Mouse (Mus musculus): ENCODE data around the gene A030014E15Rik. TPM values are rescaled to one million over a fixed set of nuclear protein-coding genes. Genes with fewer than 3 reads are reported as not detected.
"Not testable (repeated sequence)": the region's sequence is repeated elsewhere in the genome, so short reads cannot be mapped to it uniquely, and the experiment has no call there.

Gene A030014E15Rik
- polyA plus RNA-seq, 1 experiment from 2014 or later: not detected

- not testable (repeated sequence) for H3K27me3 ChIP-seq (ENCODE audit: control insufficient read depth, insufficient read depth, low read depth, low read length); H3K9me3 ChIP-seq (ENCODE audit: control insufficient read depth, low read length); H3K4me2 ChIP-seq (ENCODE audit: low read depth, low read length); H3K4me3 ChIP-seq (ENCODE audit: low read length); H3K9ac ChIP-seq (ENCODE audit: low read length); H3K27ac ChIP-seq (ENCODE audit: low read length); ATAC-seq (ENCODE audit: low read depth); H3K4me1 ChIP-seq (replicated peaks; ENCODE audit: control insufficient read depth, insufficient read depth, low read length); H3K36me3 ChIP-seq (ENCODE audit: control insufficient read depth, insufficient read depth, low read length)
- WGBS: no CpG with 5 or more reads among the region's 6 CpGs
Measured at GRCm38 (mm10) chr1:82931326-82931725, 6.6 kb downstream of the A030014E15Rik start, which contains the start of gene Gm6217. Gm6217 (minus strand) TSS chr1:82931399.

DNA sequence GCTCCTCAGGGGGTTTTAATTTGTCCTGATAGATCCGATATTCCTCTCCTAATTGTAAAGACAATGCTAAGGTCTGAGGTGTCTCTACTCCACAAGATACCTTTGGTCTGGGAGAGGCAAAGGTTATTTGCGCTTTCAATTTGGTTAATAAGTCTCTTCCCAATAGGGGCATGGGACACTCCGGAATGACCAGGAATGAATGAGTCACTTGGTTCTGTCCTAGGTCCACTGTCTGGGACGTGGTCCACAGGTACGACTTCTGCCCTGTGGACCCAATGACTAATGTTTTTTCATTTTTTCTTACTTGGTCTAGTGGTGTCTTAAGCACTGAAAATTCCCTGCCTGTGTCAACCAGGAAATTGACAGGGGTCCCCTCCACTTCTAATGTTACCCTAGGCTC, 13.9 kb downstream of the A030014E15Rik start:
- Histone ChIP-seq H3K27ac (ENCODE audit: low read length) (no peak overlapping the region), H3K4me3 (ENCODE audit: low read length) (no peak overlapping the region), H3K9ac (ENCODE audit: low read length) (no peak overlapping the region), H3K4me1 (replicated peaks; ENCODE audit: control insufficient read depth, insufficient read depth, low read length) (no peaks in the 10 kb centered on the region), H3K9me3 (ENCODE audit: control insufficient read depth, low read length) (no peaks in the 10 kb centered on the region; the same call in 1 of the 2 replicates), H3K27me3 (ENCODE audit: control insufficient read depth, insufficient read depth, low read depth, low read length) (no peaks in the 10 kb centered on the region), H3K4me2 (ENCODE audit: low read depth, low read length) (no peak overlapping the region), H3K36me3 (ENCODE audit: control insufficient read depth, insufficient read depth, low read length) (no peaks in the 10 kb centered on the region)
- 95% methylated on average over 5 of the region's 5 CpGs for WGBS
- ATAC-seq (ENCODE audit: low read depth): no peak

DNA sequence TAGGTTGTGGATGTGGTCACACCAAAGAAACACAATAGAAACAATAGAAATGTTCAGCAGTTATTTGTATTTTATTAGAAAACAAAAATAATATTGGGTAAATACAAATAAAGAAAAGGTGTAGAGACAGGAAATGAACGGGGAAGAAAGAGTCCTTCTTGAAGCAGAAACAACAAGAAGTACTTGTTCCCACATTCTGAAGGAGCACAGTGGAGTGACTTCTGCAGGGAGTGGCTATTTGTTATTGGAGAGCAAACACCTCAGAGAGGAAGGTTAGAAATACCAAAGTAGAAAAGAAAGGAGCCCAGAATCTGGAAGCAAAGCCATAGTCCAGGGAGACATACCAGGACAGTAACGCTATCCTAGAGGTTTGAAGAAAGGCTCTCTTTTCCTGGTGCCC, 17.8 kb downstream of the A030014E15Rik start:
- peak; percentile 49; the same call in 1 of the 2 replicates for ATAC-seq (ENCODE audit: low read depth)
- H3K4me1 ChIP-seq (replicated peaks; ENCODE audit: control insufficient read depth, insufficient read depth, low read length); H3K4me2 ChIP-seq (ENCODE audit: low read depth, low read length); H3K27me3 ChIP-seq (ENCODE audit: control insufficient read depth, insufficient read depth, low read depth, low read length); H3K9me3 ChIP-seq (ENCODE audit: control insufficient read depth, low read length); H3K9ac ChIP-seq (ENCODE audit: low read length); H3K36me3 ChIP-seq (ENCODE audit: control insufficient read depth, insufficient read depth, low read length); H3K4me3 ChIP-seq (ENCODE audit: low read length): not testable (repeated sequence)
- WGBS: 59% methylated on average over 1 of the region's 2 CpGs
- peak overlapping the region; percentile 7; the same call in 1 of the 2 replicates for H3K27ac ChIP-seq (ENCODE audit: low read length)

GRCm38 (mm10) chr1:82943295-82943694, 18.6 kb downstream of the A030014E15Rik start, which contains the start of gene A030003K21Rik:
A030003K21Rik (minus strand) TSS chr1:82943388.
- not testable (repeated sequence) for H3K4me3 ChIP-seq (ENCODE audit: low read length); H3K27me3 ChIP-seq (ENCODE audit: control insufficient read depth, insufficient read depth, low read depth, low read length); ATAC-seq (ENCODE audit: low read depth); H3K4me1 ChIP-seq (replicated peaks; ENCODE audit: control insufficient read depth, insufficient read depth, low read length); H3K9ac ChIP-seq (ENCODE audit: low read length); H3K9me3 ChIP-seq (ENCODE audit: control insufficient read depth, low read length); H3K4me2 ChIP-seq (ENCODE audit: low read depth, low read length); H3K36me3 ChIP-seq (ENCODE audit: control insufficient read depth, insufficient read depth, low read length)
- WGBS: no CpG with 5 or more reads among the region's 6 CpGs
- H3K27ac ChIP-seq (ENCODE audit: low read length): peak within 1 kb of the TSS; percentile 7; the same call in 1 of the 2 replicates

GRCm38 (mm10) chr1:82946029-82946428, 21.3 kb downstream of the A030014E15Rik start:
- H3K4me2 ChIP-seq (ENCODE audit: low read depth, low read length); H3K4me1 ChIP-seq (replicated peaks; ENCODE audit: control insufficient read depth, insufficient read depth, low read length); H3K36me3 ChIP-seq (ENCODE audit: control insufficient read depth, insufficient read depth, low read length); H3K27me3 ChIP-seq (ENCODE audit: control insufficient read depth, insufficient read depth, low read depth, low read length); ATAC-seq (ENCODE audit: low read depth); H3K9me3 ChIP-seq (ENCODE audit: control insufficient read depth, low read length); H3K27ac ChIP-seq (ENCODE audit: low read length); H3K4me3 ChIP-seq (ENCODE audit: low read length); H3K9ac ChIP-seq (ENCODE audit: low read length): not testable (repeated sequence)
- WGBS: 93% methylated on average over 2 of the region's 2 CpGs

GRCm38 (mm10) chr1:82948601-82949000, 23.9 kb downstream of the A030014E15Rik start:
- H3K9me3 ChIP-seq (ENCODE audit: control insufficient read depth, low read length): no peaks in the 10 kb centered on the region
- no peaks in the 10 kb centered on the region for H3K36me3 ChIP-seq (ENCODE audit: control insufficient read depth, insufficient read depth, low read length)
- no peak overlapping the region for H3K4me2 ChIP-seq (ENCODE audit: low read depth, low read length)
- no peak overlapping the region for H3K4me3 ChIP-seq (ENCODE audit: low read length)
- ATAC-seq (ENCODE audit: low read depth): no peak
- WGBS: 83% methylated on average over 2 of the region's 2 CpGs
- H3K9ac ChIP-seq (ENCODE audit: low read length): no peak overlapping the region
- H3K27me3 ChIP-seq (ENCODE audit: control insufficient read depth, insufficient read depth, low read depth, low read length): no peaks in the 10 kb centered on the region
- H3K27ac ChIP-seq (ENCODE audit: low read length): no peak overlapping the region
- H3K4me1 ChIP-seq (replicated peaks; ENCODE audit: control insufficient read depth, insufficient read depth, low read length): no peaks in the 10 kb centered on the region

GRCm38 (mm10) chr1:82955913-82956312, 31.2 kb downstream of the A030014E15Rik start, which contains the start of gene Gm7544:
Gm7544 (minus strand) TSS chr1:82956013.
- not testable (repeated sequence) for H3K27ac ChIP-seq (ENCODE audit: low read length); H3K4me3 ChIP-seq (ENCODE audit: low read length); H3K4me1 ChIP-seq (replicated peaks; ENCODE audit: control insufficient read depth, insufficient read depth, low read length); H3K4me2 ChIP-seq (ENCODE audit: low read depth, low read length); H3K9ac ChIP-seq (ENCODE audit: low read length); H3K9me3 ChIP-seq (ENCODE audit: control insufficient read depth, low read length); H3K36me3 ChIP-seq (ENCODE audit: control insufficient read depth, insufficient read depth, low read length); ATAC-seq (ENCODE audit: low read depth); H3K27me3 ChIP-seq (ENCODE audit: control insufficient read depth, insufficient read depth, low read depth, low read length)

DNA sequence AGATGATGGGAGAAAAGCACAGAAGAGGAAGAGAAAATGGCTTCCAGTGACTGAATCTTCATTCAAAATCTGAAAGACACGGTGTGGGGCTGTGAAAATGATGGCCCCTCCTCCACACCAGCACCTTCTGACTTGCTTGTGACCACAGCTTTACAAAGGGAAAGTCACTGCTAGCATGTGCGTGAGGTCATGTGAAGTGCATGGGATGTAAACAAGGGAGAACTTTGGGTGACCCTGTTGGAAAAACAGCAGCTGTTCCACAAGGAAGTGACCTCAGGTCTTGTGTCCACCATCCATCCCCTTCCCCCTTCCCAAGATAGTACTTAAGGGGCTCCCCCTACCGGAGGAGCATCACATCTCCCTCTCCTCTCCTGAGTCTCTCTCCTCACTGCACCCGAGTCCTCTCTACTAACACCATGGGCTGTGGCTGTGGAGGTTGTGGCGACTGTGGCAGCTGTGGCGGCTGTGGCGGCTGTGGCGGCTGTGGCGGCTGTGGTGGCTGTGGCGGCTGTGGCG, 35.2 kb downstream of the A030014E15Rik start, which contains the start of gene Gm47955:
Gm47955 (plus strand) TSS at position 417 of the 516 bp plus-strand sequence.
- Histone ChIP-seq H3K27me3 (ENCODE audit: control insufficient read depth, insufficient read depth, low read depth, low read length) (no peaks in the 10 kb centered on the region), H3K36me3 (ENCODE audit: control insufficient read depth, insufficient read depth, low read length) (no peaks in the 10 kb centered on the region), H3K27ac (ENCODE audit: low read length) (no peak within 1 kb of the TSS), H3K4me3 (ENCODE audit: low read length) (no peak within 1 kb of the TSS), H3K9ac (ENCODE audit: low read length) (no peak within 1 kb of the TSS), H3K4me2 (ENCODE audit: low read depth, low read length) (no peak within 1 kb of the TSS), H3K9me3 (ENCODE audit: control insufficient read depth, low read length) (no peaks in the 10 kb centered on the region), H3K4me1 (replicated peaks; ENCODE audit: control insufficient read depth, insufficient read depth, low read length) (no peaks in the 10 kb centered on the region)
- 79% methylated on average over 9 of the region's 11 CpGs for WGBS
- no peak for ATAC-seq (ENCODE audit: low read depth)

- no peaks in the 10 kb centered on the region for H3K9me3 ChIP-seq (ENCODE audit: control insufficient read depth, low read length)
- H3K4me1 ChIP-seq (replicated peaks; ENCODE audit: control insufficient read depth, insufficient read depth, low read length): no peaks in the 10 kb centered on the region
- no peak overlapping the region for H3K9ac ChIP-seq (ENCODE audit: low read length)
- no peaks in the 10 kb centered on the region for H3K27me3 ChIP-seq (ENCODE audit: control insufficient read depth, insufficient read depth, low read depth, low read length)
- 67% methylated on average over 3 of the region's 3 CpGs for WGBS
- H3K4me3 ChIP-seq (ENCODE audit: low read length): no peak overlapping the region
- no peak overlapping the region for H3K4me2 ChIP-seq (ENCODE audit: low read depth, low read length)
- ATAC-seq (ENCODE audit: low read depth): no peak
- no peaks in the 10 kb centered on the region for H3K36me3 ChIP-seq (ENCODE audit: control insufficient read depth, insufficient read depth, low read length)
- H3K27ac ChIP-seq (ENCODE audit: low read length): no peak overlapping the region
Measured at GRCm38 (mm10) chr1:82966413-82966812, 41.7 kb downstream of the A030014E15Rik start.

All from lung, embryonic 16.5 days (tissue).